Mouse (Mus musculus) olfactory bulb, adult 2 months (tissue): Measurements from ENCODE around the gene C8a.

Experiments
- CTCF ChIP-seq: fragments of 200-500 bp; IDR thresholded peaks from 2 replicates; pipeline ENCODE4 v1.5.1; 2012; ENCODE audit warnings: low read depth, mild to moderate bottlenecking, low read length, moderate library complexity; ENCODE audit not compliant: insufficient read depth
- POLR2A ChIP-seq: fragments of 200-500 bp; IDR thresholded peaks from 2 replicates; pipeline ENCODE4 v1.6.1; 2012; ENCODE audit warnings: mild to moderate bottlenecking, low read depth, low read length, moderate library complexity; ENCODE audit not compliant: insufficient read depth

DNA sequence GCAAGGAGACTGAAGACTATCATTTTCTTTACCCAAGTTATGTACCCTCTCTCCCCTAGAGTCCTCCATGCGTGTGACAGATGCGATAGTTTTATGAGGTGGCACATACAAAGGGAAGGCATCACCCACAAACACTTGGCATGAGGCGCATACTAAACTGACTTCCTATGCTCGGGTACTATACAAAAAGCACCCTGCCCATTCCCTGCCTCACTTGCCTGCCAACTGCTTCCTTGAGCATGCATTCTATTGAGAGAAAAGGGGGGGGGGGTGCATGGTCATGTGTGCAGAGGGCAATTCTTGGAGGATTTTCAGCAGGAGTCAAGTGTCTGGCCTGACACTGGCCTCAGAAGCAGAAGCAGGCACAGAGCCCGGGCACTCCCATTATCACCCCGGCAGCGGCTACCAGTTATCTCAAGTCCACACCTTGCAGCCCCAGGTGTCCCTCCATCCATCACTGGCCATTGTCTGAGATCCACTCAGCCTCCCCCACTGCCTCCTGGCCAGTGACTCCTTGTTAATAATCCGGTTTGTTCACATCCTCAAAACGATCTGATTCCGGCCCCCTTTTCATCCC lies 65.4 kb downstream of the C8a start:
- no peak for TF ChIP-seq POLR2A
- no peak for TF ChIP-seq CTCF
